Mouse (Mus musculus): ENCODE results near the gene Slc25a23. TPM values are rescaled to one million over a fixed set of nuclear protein-coding genes. Genes with fewer than 3 reads are reported as not detected.
A peak's percentile ranks its signal among the peaks of the same experiment; 100 is the strongest.

Slc25a23 gene
- polyA plus RNA-seq, 1 experiment from 2014 or later, result 15.5 TPM

DNA sequence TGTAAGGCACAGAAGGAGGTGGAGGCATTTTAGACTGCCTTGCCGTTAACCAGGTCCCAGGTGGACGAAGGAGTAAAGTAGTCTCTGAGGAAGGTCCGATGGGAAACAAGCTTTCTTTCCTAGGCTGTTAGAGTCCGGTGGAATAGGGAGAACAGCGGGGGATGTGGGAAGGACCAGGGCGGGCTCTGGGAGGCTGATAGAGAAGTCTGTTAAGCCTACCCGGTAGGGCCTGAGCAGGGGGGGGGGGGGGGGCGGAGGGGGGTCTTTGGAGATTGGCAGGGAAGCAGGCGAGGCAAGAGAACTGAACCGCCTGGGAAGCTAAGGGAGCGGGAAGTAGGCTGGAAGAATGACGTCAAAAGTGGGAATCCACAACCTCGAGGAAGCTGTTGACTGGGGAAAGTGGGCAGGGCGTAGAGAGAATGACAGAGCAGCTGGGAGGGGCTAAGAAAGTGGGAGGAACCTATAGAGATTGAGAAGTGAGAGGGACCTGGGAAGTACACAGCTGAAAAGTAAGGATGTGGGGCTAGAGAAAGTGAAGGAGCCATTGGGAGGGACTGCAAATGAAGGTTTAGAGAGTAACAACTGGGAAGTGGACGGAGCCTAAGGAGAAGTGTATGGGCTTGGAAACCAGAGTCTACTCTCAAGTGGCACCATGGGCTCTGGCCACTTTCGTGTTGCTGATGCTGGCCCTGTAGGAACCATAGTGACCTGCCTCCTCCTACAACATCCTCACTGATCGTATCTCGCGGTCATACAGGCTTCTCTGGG, 36.4 kb upstream of the Slc25a23 start:
- peaks cover 5% of the 10 kb centered on the region for H3K4me1 ChIP-seq (replicated peaks)
- peaks cover 5% of the 10 kb centered on the region for H3K27me3 ChIP-seq (replicated peaks)
- no peaks in the 10 kb centered on the region for H3K9me3 ChIP-seq (replicated peaks)
- no peaks in the 10 kb centered on the region for H3K36me3 ChIP-seq
- H3K4me3 ChIP-seq, result peak overlapping the region; percentile 24
- peak overlapping the region; percentile 32; the same call in 1 of the 2 replicates for H3K9ac ChIP-seq
- peak overlapping the region; percentile 56 for H3K4me2 ChIP-seq
- 3% methylated on average over 18 of the region's 19 CpGs for WGBS
- no peak overlapping the region for H3K27ac ChIP-seq (ENCODE audit: poor library complexity, severe bottlenecking)
- ATAC-seq (ENCODE audit: insufficient number of reproducible peaks, low FRiP score), result peak; percentile 72

DNA sequence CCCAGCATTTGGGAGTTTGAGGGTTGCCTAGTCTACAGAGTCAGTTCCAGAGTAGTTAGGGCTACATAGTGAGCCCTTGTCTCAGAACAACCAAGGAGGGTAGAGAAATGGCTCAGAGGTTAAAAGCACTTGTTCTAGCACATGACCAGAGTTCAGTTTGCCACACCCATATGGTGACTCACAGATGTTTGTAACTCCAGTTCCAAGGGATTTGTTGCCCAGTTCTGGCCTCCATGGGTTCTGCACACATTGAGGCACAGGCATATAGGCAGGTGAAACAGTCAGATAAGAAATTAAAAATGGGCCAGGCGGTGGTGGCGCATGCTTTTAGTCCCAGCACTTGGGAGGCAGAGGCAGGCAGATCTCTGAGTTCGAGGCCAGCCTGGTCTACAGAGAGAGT, 34.6 kb upstream of the Slc25a23 start:
- Histone ChIP-seq H3K27me3 (replicated peaks) (peaks cover 17% of the 10 kb centered on the region), H3K4me1 (replicated peaks) (peaks cover 5% of the 10 kb centered on the region), H3K36me3 (no peaks in the 10 kb centered on the region), H3K4me2 (no peak overlapping the region), H3K27ac (ENCODE audit: poor library complexity, severe bottlenecking) (no peak overlapping the region), H3K4me3 (no peak overlapping the region), H3K9ac (no peak overlapping the region), H3K9me3 (replicated peaks) (no peaks in the 10 kb centered on the region)
- WGBS, result 95% methylated on average over 3 of the region's 3 CpGs
- ATAC-seq (ENCODE audit: insufficient number of reproducible peaks, low FRiP score), result no peak

DNA sequence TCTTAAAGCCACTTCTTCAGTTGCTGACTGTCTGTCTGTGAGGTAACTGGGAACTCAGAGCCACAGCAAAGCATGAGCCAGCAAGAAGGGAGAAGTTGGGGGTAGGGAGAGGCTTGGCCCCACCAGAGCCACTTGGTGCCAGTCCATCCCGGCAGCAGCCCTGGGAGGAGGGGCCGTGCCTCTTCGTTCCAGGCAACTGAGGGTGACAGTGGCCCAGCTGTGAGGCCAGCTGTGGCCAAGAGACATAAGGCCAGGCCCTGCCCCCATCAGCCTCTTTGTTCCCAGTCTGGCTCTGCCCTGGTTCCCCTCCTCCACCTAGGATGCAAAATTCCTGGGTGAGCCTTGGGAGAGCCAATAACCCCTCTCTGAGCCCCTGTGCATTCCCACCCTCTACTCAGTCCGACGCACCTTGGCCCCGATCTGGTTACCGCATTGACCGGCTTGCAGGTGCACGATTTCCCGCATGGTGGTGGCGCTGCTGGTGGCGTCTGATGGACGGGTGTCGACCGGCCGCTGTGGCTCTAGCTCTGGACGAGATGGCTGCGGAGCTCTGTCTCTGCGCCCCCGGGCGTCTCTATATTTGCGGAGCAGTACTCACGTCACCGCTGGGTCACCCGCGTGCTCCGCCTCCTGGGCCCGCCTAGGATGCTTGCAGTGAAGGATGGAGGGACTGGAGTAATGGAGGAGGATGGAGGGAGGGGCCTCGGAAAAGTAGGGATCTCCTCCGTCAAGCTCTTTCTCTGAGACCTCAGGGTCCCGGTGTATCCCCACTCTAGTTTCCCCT, 27.6 kb upstream of the Slc25a23 start, which contains the start of gene Tubb4a:
Gene Tubb4a, minus strand, starts transcription at position 734 of the 784 bp plus-strand sequence.
- peaks cover 42% of the 10 kb centered on the region for H3K27me3 ChIP-seq (replicated peaks)
- peaks cover 8% of the 10 kb centered on the region for H3K4me1 ChIP-seq (replicated peaks)
- peak within 1 kb of the TSS; percentile 77 for H3K4me2 ChIP-seq
- no peak within 1 kb of the TSS for H3K27ac ChIP-seq (ENCODE audit: poor library complexity, severe bottlenecking)
- peak within 1 kb of the TSS; percentile 57; the same call in 1 of the 2 replicates for H3K9ac ChIP-seq
- under 1% methylated on average over 31 of the region's 31 CpGs for WGBS
- H3K9me3 ChIP-seq (replicated peaks), result no peaks in the 10 kb centered on the region
- H3K4me3 ChIP-seq, result peak within 1 kb of the TSS; percentile 47
- no peaks in the 10 kb centered on the region for H3K36me3 ChIP-seq
- peak; percentile 56; the same call in 1 of the 2 replicates for ATAC-seq (ENCODE audit: insufficient number of reproducible peaks, low FRiP score)

DNA sequence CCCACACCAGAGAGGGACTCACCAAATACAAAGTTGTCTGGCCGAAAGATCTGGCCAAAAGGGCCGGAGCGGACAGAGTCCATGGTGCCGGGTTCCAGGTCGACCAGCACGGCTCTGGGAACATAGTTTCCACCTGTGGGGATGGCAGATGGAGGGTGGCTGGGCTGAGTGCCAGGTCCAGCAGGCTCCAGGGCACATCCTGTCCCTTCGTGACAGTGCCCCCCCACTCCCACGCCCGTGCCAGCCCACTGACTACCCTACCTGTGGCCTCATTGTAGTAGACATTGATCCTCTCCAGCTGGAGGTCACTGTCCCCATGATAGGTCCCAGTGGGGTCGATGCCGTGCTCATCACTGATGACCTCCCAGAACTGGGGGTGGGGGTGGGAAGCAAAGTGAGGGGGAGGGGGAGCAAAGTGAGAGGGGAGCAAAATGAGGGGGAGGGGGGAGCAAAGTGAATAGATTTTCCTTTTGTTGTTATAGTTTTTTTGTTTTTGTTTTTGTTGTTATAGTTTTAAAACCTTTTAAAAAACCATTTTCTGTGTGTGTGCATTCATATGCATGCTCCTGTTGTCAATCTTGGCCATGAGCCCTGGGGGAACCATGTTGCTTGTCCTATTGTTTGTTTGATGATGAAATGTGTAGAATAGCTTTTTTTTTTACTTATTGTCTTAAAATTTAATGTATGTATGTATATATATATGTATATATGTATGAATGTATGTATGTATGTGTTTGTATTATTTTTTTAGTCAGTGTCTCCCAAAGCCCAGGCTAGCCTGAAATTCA, 26.5 kb upstream of the Slc25a23 start:
- no peak overlapping the region for H3K9ac ChIP-seq
- WGBS, result 81% methylated on average over 11 of the region's 11 CpGs
- ATAC-seq (ENCODE audit: insufficient number of reproducible peaks, low FRiP score), result no peak

DNA sequence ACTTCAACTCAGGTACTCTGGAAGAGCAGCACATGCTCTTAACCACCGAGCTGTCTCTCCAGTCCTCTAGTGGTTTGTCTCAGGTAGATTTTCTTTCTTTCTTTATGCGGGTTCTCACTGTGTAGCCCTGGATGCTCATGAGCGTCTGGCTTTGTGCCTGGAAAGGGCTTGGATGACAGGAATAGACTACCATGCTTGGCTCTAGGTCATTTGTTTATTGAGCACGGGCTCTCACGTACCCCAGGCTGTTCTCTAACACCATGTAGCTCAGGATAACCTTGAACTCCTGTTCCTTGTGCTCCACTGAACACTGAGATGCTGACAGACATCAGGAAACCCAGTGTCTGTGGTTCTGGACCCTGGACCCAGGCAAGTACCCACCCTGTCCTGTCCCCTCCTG, 22.8 kb upstream of the Slc25a23 start:
- ATAC-seq (ENCODE audit: insufficient number of reproducible peaks, low FRiP score), result no peak
- Histone ChIP-seq H3K4me1 (replicated peaks) (peaks cover 15% of the 10 kb centered on the region), H3K4me3 (no peak overlapping the region), H3K27ac (ENCODE audit: poor library complexity, severe bottlenecking) (no peak overlapping the region), H3K27me3 (replicated peaks) (peaks cover 14% of the 10 kb centered on the region), H3K4me2 (no peak overlapping the region), H3K9ac (no peak overlapping the region), H3K36me3 (no peaks in the 10 kb centered on the region), H3K9me3 (replicated peaks) (no peaks in the 10 kb centered on the region)
- WGBS, result 84% methylated on average over 5 of the region's 5 CpGs

More for the DNA sequence above, 26.5 kb upstream of the Slc25a23 start:
- H3K27me3 ChIP-seq (replicated peaks), result peaks cover 42% of the 10 kb centered on the region
- H3K27ac ChIP-seq (ENCODE audit: poor library complexity, severe bottlenecking), result no peak overlapping the region
- H3K4me1 ChIP-seq (replicated peaks), result peaks cover 8% of the 10 kb centered on the region
- H3K4me3 ChIP-seq, result no peak overlapping the region
- no peak overlapping the region for H3K4me2 ChIP-seq
- H3K9me3 ChIP-seq (replicated peaks), result no peaks in the 10 kb centered on the region
- no peaks in the 10 kb centered on the region for H3K36me3 ChIP-seq

DNA sequence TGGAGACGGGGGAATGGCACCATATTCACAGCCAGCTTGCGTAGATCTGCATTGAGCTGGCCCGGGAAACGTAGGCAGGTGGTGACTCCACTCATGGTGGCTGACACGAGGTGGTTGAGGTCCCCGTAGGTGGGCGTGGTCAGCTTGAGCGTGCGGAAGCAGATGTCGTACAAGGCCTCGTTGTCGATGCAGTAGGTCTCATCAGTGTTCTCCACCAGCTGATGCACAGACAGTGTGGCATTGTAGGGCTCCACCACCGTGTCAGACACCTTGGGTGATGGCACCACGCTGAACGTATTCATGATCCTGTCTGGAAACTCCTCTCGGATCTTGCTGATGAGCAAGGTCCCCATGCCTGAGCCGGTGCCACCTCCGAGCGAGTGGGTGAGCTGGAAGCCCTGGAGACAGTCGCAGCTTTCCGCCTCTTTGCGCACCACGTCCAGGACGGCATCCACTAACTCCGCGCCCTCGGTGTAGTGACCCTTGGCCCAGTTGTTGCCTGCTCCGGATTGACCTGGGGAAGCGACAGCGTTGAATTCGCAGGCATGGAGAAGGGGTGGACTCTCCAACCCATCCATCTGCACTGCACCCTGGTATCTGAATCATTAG, 21.7 kb upstream of the Slc25a23 start:
- ATAC-seq (ENCODE audit: insufficient number of reproducible peaks, low FRiP score), result no peak
- H3K9me3 ChIP-seq (replicated peaks), result no peaks in the 10 kb centered on the region
- WGBS, result 91% methylated on average over 31 of the region's 31 CpGs
- H3K36me3 ChIP-seq, result no peaks in the 10 kb centered on the region
- no peak overlapping the region for H3K4me2 ChIP-seq
- peaks cover 6% of the 10 kb centered on the region; the same call in 1 of the 2 replicates for H3K4me1 ChIP-seq (replicated peaks)
- H3K4me3 ChIP-seq, result no peak overlapping the region
- no peak overlapping the region for H3K27ac ChIP-seq (ENCODE audit: poor library complexity, severe bottlenecking)
- H3K9ac ChIP-seq, result no peak overlapping the region
- H3K27me3 ChIP-seq (replicated peaks), result peaks cover 9% of the 10 kb centered on the region

DNA sequence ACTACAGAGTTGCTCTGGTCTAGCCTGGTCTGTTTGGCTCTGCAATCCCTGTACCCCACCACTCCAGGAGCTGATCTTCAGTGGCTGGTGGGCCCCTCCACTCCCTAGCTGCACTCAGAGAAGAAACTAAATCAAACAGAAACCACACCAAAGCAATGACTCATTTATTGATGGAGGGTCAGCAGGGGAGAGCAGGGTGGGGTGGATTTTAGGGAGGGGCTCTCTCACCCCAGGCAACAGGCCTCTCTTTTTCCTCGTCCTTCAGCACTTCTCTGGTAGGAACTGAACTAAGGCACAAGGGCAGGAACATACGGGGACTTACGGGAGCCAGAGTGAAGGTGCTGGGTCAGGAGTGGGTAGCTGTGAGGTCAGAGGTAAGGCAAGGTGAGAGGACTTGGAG, 20.3 kb upstream of the Slc25a23 start:
- H3K9ac ChIP-seq, result no peak overlapping the region
- ATAC-seq (ENCODE audit: insufficient number of reproducible peaks, low FRiP score), result no peak
- H3K4me1 ChIP-seq (replicated peaks), result peaks cover 6% of the 10 kb centered on the region; the same call in 1 of the 2 replicates
- H3K9me3 ChIP-seq (replicated peaks), result no peaks in the 10 kb centered on the region
- 0 out of 2 replicates have a peak, but pooled peaks cover 5% of the 10 kb centered on the region for H3K27me3 ChIP-seq (replicated peaks)
- H3K4me2 ChIP-seq, result no peak overlapping the region
- H3K36me3 ChIP-seq, result no peaks in the 10 kb centered on the region
- no peak overlapping the region for H3K27ac ChIP-seq (ENCODE audit: poor library complexity, severe bottlenecking)
- 61% methylated on average over 3 of the region's 3 CpGs for WGBS
- H3K4me3 ChIP-seq, result no peak overlapping the region

DNA sequence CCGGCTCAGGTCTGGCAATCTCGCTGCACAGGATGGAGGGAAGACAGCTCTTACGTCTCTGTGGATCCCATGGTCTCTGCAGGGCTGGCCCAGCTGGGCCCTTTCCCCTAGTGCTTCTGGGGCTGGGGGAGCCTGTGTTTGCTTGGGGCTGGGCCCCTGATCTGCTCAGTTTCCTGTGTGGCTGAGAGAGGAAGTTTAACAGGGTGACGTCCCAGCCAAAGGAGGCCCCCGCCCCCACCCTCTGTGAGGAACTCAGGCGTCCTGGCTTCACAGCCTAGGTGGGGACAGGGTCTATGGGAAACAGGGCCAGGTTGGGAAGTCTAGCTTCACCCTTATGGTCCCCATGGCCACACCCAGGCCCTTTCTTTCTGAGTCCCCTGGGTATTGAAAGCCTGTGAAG, 18.7 kb upstream of the Slc25a23 start, which contains the start of gene Dennd1c:
Gene Dennd1c, minus strand, starts transcription at position 179 of the 400 bp plus-strand sequence.
- Histone ChIP-seq H3K27me3 (replicated peaks) (peaks cover 15% of the 10 kb centered on the region; the same call in 1 of the 2 replicates), H3K36me3 (no peaks in the 10 kb centered on the region), H3K27ac (ENCODE audit: poor library complexity, severe bottlenecking) (no peak within 1 kb of the TSS), H3K4me1 (replicated peaks) (peaks cover 6% of the 10 kb centered on the region; the same call in 1 of the 2 replicates), H3K9me3 (replicated peaks) (no peaks in the 10 kb centered on the region), H3K4me3 (no peak within 1 kb of the TSS), H3K9ac (no peak within 1 kb of the TSS), H3K4me2 (peak within 1 kb of the TSS; percentile 13; the same call in 1 of the 2 replicates)
- 28% methylated on average over 6 of the region's 6 CpGs for WGBS
- peak; percentile 56 for ATAC-seq (ENCODE audit: insufficient number of reproducible peaks, low FRiP score)

DNA sequence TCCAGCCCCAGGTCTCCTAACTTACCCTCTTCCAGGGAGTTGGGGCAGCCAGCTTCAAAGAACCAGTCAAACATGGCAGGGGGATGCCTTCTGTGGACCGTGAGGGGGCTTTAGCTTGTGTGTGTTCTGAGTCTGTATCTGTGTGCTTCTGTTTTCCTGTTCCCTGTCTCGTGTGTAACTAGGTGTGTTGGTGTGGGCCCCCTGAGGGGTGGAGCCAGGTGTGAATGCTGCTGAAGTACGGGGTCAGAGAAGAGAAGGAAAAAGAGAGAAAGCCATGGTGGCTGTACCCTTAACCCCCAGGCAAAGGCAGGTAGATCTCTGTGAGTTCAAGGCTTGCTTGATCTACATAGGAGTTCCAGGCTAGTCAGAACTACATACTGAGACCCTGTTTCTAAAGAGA, 17.3 kb upstream of the Slc25a23 start:
- Histone ChIP-seq H3K27me3 (replicated peaks) (peaks cover 22% of the 10 kb centered on the region), H3K4me1 (replicated peaks) (peaks cover 6% of the 10 kb centered on the region; the same call in 1 of the 2 replicates), H3K9me3 (replicated peaks) (no peaks in the 10 kb centered on the region), H3K27ac (ENCODE audit: poor library complexity, severe bottlenecking) (no peak overlapping the region), H3K36me3 (no peaks in the 10 kb centered on the region), H3K4me3 (no peak overlapping the region), H3K9ac (no peak overlapping the region), H3K4me2 (no peak overlapping the region)
- no peak for ATAC-seq (ENCODE audit: insufficient number of reproducible peaks, low FRiP score)
- 43% methylated on average over 3 of the region's 3 CpGs for WGBS

DNA sequence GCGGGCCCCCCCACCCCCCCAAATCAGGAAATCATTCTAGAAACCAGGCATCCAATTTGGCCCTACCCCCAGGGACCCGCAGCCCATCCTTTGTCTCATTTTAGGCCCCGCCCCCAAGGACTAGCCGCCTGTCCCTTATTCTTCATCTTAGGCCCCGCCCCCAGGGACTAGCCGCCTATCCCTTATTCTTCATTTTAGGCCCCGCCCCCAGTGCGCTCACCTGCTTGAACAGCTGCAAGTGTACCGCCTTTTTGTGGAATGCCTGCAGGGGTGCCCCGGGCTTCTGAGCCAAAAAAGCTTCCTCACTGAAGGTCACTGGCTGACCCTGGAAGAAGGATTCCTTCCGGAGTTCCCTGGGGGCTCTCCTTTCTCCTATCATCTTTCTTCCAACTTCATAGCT, 11.0 kb upstream of the Slc25a23 start:
- ATAC-seq (ENCODE audit: insufficient number of reproducible peaks, low FRiP score), result 0 out of 2 replicates have a peak, but pooled peaks have one; percentile 37
- H3K27ac ChIP-seq (ENCODE audit: poor library complexity, severe bottlenecking), result no peak overlapping the region
- H3K4me2 ChIP-seq, result 0 out of 2 replicates have a peak overlapping the region, but pooled peaks have one; percentile 8
- no peaks in the 10 kb centered on the region for H3K36me3 ChIP-seq
- H3K27me3 ChIP-seq (replicated peaks), result peaks cover 67% of the 10 kb centered on the region
- no peaks in the 10 kb centered on the region for H3K9me3 ChIP-seq (replicated peaks)
- no peaks in the 10 kb centered on the region for H3K4me1 ChIP-seq (replicated peaks)
- WGBS, result 3% methylated on average over 11 of the region's 11 CpGs
- no peak overlapping the region for H3K9ac ChIP-seq
- no peak overlapping the region for H3K4me3 ChIP-seq

Data from heart, embryonic 12.5 days (tissue).